Mouse (Mus musculus) myocyte (in vitro differentiated cells): Measurements from ENCODE around the gene Syndig1.

ENCODE experiments used
- E2F4 ChIP-seq: IDR thresholded peaks from one replicate; pipeline ENCODE4 v1.6.1; 2011; ENCODE audit warnings: mild to moderate bottlenecking, control low read depth, moderate library complexity; ENCODE audit not compliant: insufficient read depth
- MYOG ChIP-seq, 3 experiments: IDR thresholded peaks; one replicate each; pipeline ENCODE4 v1.6.1; 2011; ENCODE audit warnings: control low read depth in 2 of 3, low read depth in 2 of 3, mild to moderate bottlenecking in 2 of 3; ENCODE audit not compliant: insufficient read length in 2 of 3, control insufficient read depth in 1 of 3, insufficient read depth in 1 of 3
- POLR2A ChIP-seq: IDR thresholded peaks from one replicate; pipeline ENCODE4 v1.6.1; 2011; ENCODE audit warnings: low read depth, mild to moderate bottlenecking, control low read depth, moderate library complexity; ENCODE audit not compliant: insufficient read length
- SRF ChIP-seq: IDR thresholded peaks from one replicate; pipeline ENCODE4 v1.6.1; 2011; ENCODE audit warnings: low read depth; ENCODE audit not compliant: control insufficient read depth, insufficient read length
- USF1 ChIP-seq: IDR thresholded peaks from one replicate; pipeline ENCODE4 v1.6.1; 2011; ENCODE audit warnings: low read depth, mild to moderate bottlenecking, control low read depth, moderate library complexity

DNA sequence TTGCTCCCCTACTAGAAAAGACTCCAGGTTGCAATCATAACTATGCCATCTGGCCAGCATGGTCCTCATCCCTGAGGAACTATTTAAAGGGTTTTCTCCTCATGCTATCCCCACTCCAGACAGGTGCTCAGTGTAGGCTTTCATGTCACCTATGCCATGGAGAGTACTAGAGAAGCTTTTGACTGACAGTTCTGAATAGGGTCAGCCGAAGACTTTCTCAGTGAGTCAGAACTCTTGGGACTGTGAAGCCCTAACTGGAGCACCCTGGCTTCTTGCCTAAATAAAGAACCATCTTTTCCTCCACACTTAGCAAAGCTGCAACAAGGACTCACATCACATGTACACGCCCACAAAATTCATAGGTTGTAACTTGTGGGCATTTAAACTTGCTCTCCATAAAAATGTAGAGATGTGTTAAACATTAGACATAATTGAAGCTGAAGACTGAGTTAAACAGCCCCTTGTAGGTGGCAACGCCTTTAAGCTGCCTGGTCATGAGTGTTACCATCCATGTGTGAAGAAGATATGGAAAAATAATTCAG, 24.3 kb upstream of the Syndig1 start:
- no peak for TF ChIP-seq POLR2A
- no peak for TF ChIP-seq E2F4
- no peak for TF ChIP-seq SRF
- TF ChIP-seq MYOG (IDR thresholded peaks at IDR 0.05; ENCODE audit: control insufficient read depth in 1 of 3, insufficient read depth in 1 of 3, insufficient read length in 2 of 3, low read depth in 2 of 3) = no peak
- TF ChIP-seq USF1 = no peak
